Mouse (Mus musculus) hindbrain, postnatal 0 days (tissue): Measurements from ENCODE around the gene Rrm2. TPM values are rescaled to one million over a fixed set of nuclear protein-coding genes. Genes with fewer than 3 reads are reported as not detected.

Experiments
- ATAC-seq: fragments of 200-750 bp; cut with Nextera tagmentation; 2 replicates; pipeline ENCODE4 v1.8.0; 2017; ENCODE audit warnings: mild to moderate bottlenecking, moderate TSS enrichment, moderate library complexity
- DNase-seq: peaks from one replicate; pipeline ENCODE4 v3.0.0-alpha.2; 2015; ENCODE audit warnings: low spot score
- H3K27ac ChIP-seq: fragments of 300-500 bp; sonication (generic); 2 replicates; pipeline ENCODE4 v1.5.1; 2014; ENCODE audit warnings: mild to moderate bottlenecking
- H3K27me3 ChIP-seq: fragments of 300-500 bp; sonication (generic); 2 replicates; pipeline ENCODE4 v1.6.1; 2014; ENCODE audit warnings: low read length, mixed read lengths; ENCODE audit not compliant: insufficient read depth
- H3K36me3 ChIP-seq: fragments of 300-500 bp; sonication (generic); 2 replicates; pipeline ENCODE4 v1.6.1; 2014; ENCODE audit warnings: low read length, mixed read lengths; ENCODE audit not compliant: insufficient read depth
- H3K4me1 ChIP-seq: fragments of 300-500 bp; sonication (generic); 2 replicates; pipeline ENCODE4 v1.6.1; 2014; ENCODE audit warnings: antibody characterized with exemption, low read length, mixed read lengths; ENCODE audit not compliant: insufficient read depth
- H3K4me2 ChIP-seq: fragments of 300-500 bp; sonication (generic); 2 replicates; pipeline ENCODE4 v1.6.1; 2014; ENCODE audit warnings: low read depth, mild to moderate bottlenecking, low read length, moderate library complexity, mixed read lengths
- H3K4me3 ChIP-seq: fragments of 300-500 bp; sonication (generic); 2 replicates; pipeline ENCODE4 v1.5.1; 2014; ENCODE audit warnings: low read length
- H3K9ac ChIP-seq: fragments of 300-500 bp; sonication (generic); replicated peaks from 2 replicates; pipeline ENCODE4 v1.6.1; 2014; ENCODE audit warnings: mild to moderate bottlenecking, low read length, moderate library complexity, mixed read lengths
- H3K9me3 ChIP-seq: fragments of 300-500 bp; sonication (generic); 2 replicates; pipeline ENCODE4 v1.6.1; 2016; ENCODE audit warnings: low read length, mixed read lengths
- CTCF ChIP-seq: IDR thresholded peaks from 2 replicates; pipeline ENCODE4 v1.5.1; 2016; ENCODE audit warnings: antibody characterized with exemption, control low read depth, low read depth
- WGBS: fragments of 180-500 bp; shearing (Covaris S2); extraction: QIAGEN DNeasy Blood & Tissue Kit; methylation state at CpG from one replicate; pipeline ENCODE4 v1.1.7; 2014; 5-methylcytosine and 5-hydroxymethylcytosine counted together
- polyA plus RNA-seq: library from polyadenylated mRNA; unstranded; fragments of >200 nt; fragmentation: Nextera tagmentation; extraction: Ambion mirVana; gene quantifications from 2 replicates; pipeline ENCODE4 v1.2.1, GENCODE M21; 2015
- total RNA-seq: library from RNA; depleted of rRNA; stranded (reverse); fragments of >200 nt; gene quantifications from 2 replicates; pipeline ENCODE4 v1.2.3, GENCODE M21; 2014; rRNA removed

Gene Rrm2
- total and polyA plus RNA-seq, 2 experiments from 2014 or later, result 23.4 to 53.4 TPM

GRCm38 (mm10) chr12:24758374-24758773 is 50.3 kb downstream of the Rrm2 start:
- Histone ChIP-seq H3K9ac (no peak overlapping the region), H3K27ac (peak overlapping the region; percentile 20; the same call in 1 of the 2 replicates), H3K4me3 (no peak overlapping the region), H3K4me1 (peaks cover 10% of the 10 kb centered on the region; the same call in 1 of the 2 replicates), H3K36me3 (no peaks in the 10 kb centered on the region), H3K9me3 (no peaks in the 10 kb centered on the region), H3K4me2 (no peak overlapping the region), H3K27me3 (no peaks in the 10 kb centered on the region)
- no peak for TF ChIP-seq CTCF
- 15% methylated on average over 6 of the region's 6 CpGs for WGBS
- DNase-seq (peak; percentile 51), ATAC-seq (peak; percentile 87)

DNA sequence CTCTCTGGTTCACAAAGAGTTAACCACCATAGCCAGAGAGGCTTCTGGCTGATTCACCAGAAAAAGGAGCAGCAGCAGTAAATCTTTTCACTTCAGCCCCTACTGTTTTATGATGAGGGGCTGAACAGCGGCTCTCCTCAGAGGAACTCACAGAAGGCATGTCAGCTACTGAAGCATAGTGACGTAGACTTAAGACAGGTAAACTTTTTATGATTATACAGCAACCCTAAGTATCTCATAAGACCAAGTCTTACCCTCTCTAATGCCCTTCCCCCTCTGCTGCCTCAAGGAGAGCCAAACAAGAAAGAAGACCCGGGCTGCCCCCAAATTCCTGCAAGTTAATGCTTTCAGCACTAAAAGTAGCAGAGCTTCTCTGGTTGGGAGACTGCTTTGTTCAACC is 54.2 kb downstream of the Rrm2 start:
- WGBS, result 11% methylated on average over 3 of the region's 3 CpGs

More for the DNA sequence above, 54.2 kb downstream of the Rrm2 start:
- Histone ChIP-seq H3K4me3 (no peak overlapping the region), H3K4me2 (no peak overlapping the region), H3K4me1 (peaks cover 3% of the 10 kb centered on the region; the same call in 1 of the 2 replicates), H3K27me3 (no peaks in the 10 kb centered on the region), H3K36me3 (no peaks in the 10 kb centered on the region), H3K9ac (no peak overlapping the region), H3K9me3 (no peaks in the 10 kb centered on the region), H3K27ac (no peak overlapping the region)
- DNase-seq (no peak), ATAC-seq (no peak)
- no peak for TF ChIP-seq CTCF

Other genes with a start within 250 kb of the Rrm2 start
- 11.7 and 14.2 TPM in 2 replicates for gene Taf1b, start 209.9 kb upstream of the Rrm2 start, total RNA-seq
- 31.8 and 33.1 TPM in 2 replicates for gene Taf1b, start 209.9 kb upstream of the Rrm2 start, polyA plus RNA-seq
- gene Grhl1, start 136.0 kb upstream of the Rrm2 start, total RNA-seq, result 1.3 and 1.5 TPM in 2 replicates
- gene Grhl1, start 136.0 kb upstream of the Rrm2 start, polyA plus RNA-seq, result 1.2 and 1.4 TPM in 2 replicates
- 28.2 and 28.3 TPM in 2 replicates for gene Klf11, start 57.0 kb upstream of the Rrm2 start, total RNA-seq
- 18.0 and 20.4 TPM in 2 replicates for gene Klf11, start 57.0 kb upstream of the Rrm2 start, polyA plus RNA-seq
- 3.9 and 5.5 TPM in 2 replicates for gene Cys1, start 26.4 kb upstream of the Rrm2 start, total RNA-seq
- 1.4 and 1.7 TPM in 2 replicates for gene Cys1, start 26.4 kb upstream of the Rrm2 start, polyA plus RNA-seq
- gene Mboat2, start 122.6 kb downstream of the Rrm2 start, total RNA-seq, result 60.2 and 67.7 TPM in 2 replicates
- gene Mboat2, start 122.6 kb downstream of the Rrm2 start, polyA plus RNA-seq, result 73.0 and 77.0 TPM in 2 replicates